Mouse (Mus musculus) heart, embryonic 13.5 days (tissue): Measurements from ENCODE around the gene Dedd2. TPM values are rescaled to one million over a fixed set of nuclear protein-coding genes. Genes with fewer than 3 reads are reported as not detected.

Source experiments
- ATAC-seq: fragments of 200-750 bp; cut with Nextera tagmentation; 2 replicates; pipeline ENCODE4 v1.8.0; 2017; ENCODE audit warnings: moderate TSS enrichment; ENCODE audit not compliant: insufficient number of reproducible peaks, low FRiP score, low TSS enrichment; ENCODE audit errors: extremely low read depth
- H3K27ac ChIP-seq: fragments of 300-500 bp; sonication (generic); replicated peaks from 2 replicates; pipeline ENCODE4 v1.5.1; 2015; ENCODE audit warnings: moderate library complexity, mild to moderate bottlenecking, inconsistent platforms
- H3K27me3 ChIP-seq: fragments of 300-500 bp; sonication (generic); replicated peaks from 2 replicates; pipeline ENCODE4 v1.6.1; 2015; ENCODE audit warnings: mild to moderate bottlenecking, inconsistent platforms
- H3K36me3 ChIP-seq: fragments of 300-500 bp; sonication (generic); 2 replicates; pipeline ENCODE4 v1.6.1; 2015; ENCODE audit warnings: mild to moderate bottlenecking, inconsistent platforms
- H3K4me1 ChIP-seq: fragments of 300-500 bp; sonication (generic); 2 replicates; pipeline ENCODE4 v1.6.1; 2015; ENCODE audit warnings: inconsistent platforms
- H3K4me2 ChIP-seq: fragments of 300-500 bp; sonication (generic); 2 replicates; pipeline ENCODE4 v1.6.1; 2015; ENCODE audit warnings: inconsistent platforms, mild to moderate bottlenecking, moderate library complexity
- H3K4me3 ChIP-seq: fragments of 300-500 bp; sonication (generic); 2 replicates; pipeline ENCODE4 v1.5.1; 2015; ENCODE audit warnings: moderate library complexity, mild to moderate bottlenecking, inconsistent platforms
- H3K9ac ChIP-seq: fragments of 300-500 bp; sonication (generic); 2 replicates; pipeline ENCODE4 v1.6.1; 2015; ENCODE audit warnings: inconsistent platforms, mild to moderate bottlenecking, moderate library complexity
- H3K9me3 ChIP-seq: fragments of 300-500 bp; sonication (generic); 2 replicates; pipeline ENCODE4 v1.6.1; 2016; ENCODE audit warnings: inconsistent platforms
- WGBS: fragments of 180-500 bp; shearing (Covaris S2); methylation state at CpG from one replicate; pipeline ENCODE4 v1.1.7; 2015; ENCODE audit warnings: mixed read lengths; 5-methylcytosine and 5-hydroxymethylcytosine counted together
- polyA plus RNA-seq: library from polyadenylated mRNA; unstranded; fragments of >200 nt; fragmentation: Nextera tagmentation; extraction: Ambion mirVana; gene quantifications from 2 replicates; pipeline ENCODE4 v1.2.1, GENCODE M21; 2015

Gene Dedd2
- polyA plus RNA-seq, 1 experiment from 2014 or later, result 5.3 TPM

GRCm38 (mm10) chr7:25213099-25213498 lies 7.3 kb downstream of the Dedd2 start:
- H3K9ac ChIP-seq, result no peak overlapping the region
- H3K36me3 ChIP-seq, result peaks cover 59% of the 10 kb centered on the region
- H3K27me3 ChIP-seq, result no peaks in the 10 kb centered on the region
- 69% methylated on average over 3 of the region's 3 CpGs for WGBS
- H3K4me2 ChIP-seq, result no peak overlapping the region
- H3K27ac ChIP-seq, result no peak overlapping the region
- no peaks in the 10 kb centered on the region for H3K9me3 ChIP-seq
- no peak overlapping the region for H3K4me3 ChIP-seq
- H3K4me1 ChIP-seq, result peaks cover under 1% of the 10 kb centered on the region
- ATAC-seq, result no peak

- ATAC-seq, result no peak
- Histone ChIP-seq H3K4me2 (no peak overlapping the region), H3K4me3 (no peak overlapping the region), H3K27ac (no peak overlapping the region), H3K27me3 (no peaks in the 10 kb centered on the region), H3K36me3 (peaks cover 72% of the 10 kb centered on the region), H3K9me3 (no peaks in the 10 kb centered on the region), H3K4me1 (peaks cover 2% of the 10 kb centered on the region), H3K9ac (no peak overlapping the region)
- 77% methylated on average over 4 of the region's 4 CpGs for WGBS
Measured at GRCm38 (mm10) chr7:25210482-25210881, 9.9 kb downstream of the Dedd2 start.

GRCm38 (mm10) chr7:25209161-25209622 lies 11.2 kb downstream of the Dedd2 start:
- 77% methylated on average over 3 of the region's 3 CpGs for WGBS
- no peak for ATAC-seq
- peaks cover 62% of the 10 kb centered on the region for H3K36me3 ChIP-seq
- H3K9ac ChIP-seq, result no peak overlapping the region
- no peaks in the 10 kb centered on the region for H3K9me3 ChIP-seq
- H3K27me3 ChIP-seq, result no peaks in the 10 kb centered on the region
- H3K4me1 ChIP-seq, result peaks cover 11% of the 10 kb centered on the region
- H3K27ac ChIP-seq, result no peak overlapping the region
- peak overlapping the region; percentile 9; the same call in 1 of the 2 replicates for H3K4me2 ChIP-seq
- H3K4me3 ChIP-seq, result no peak overlapping the region

- ATAC-seq, result no peak
- H3K27ac ChIP-seq, result no peak overlapping the region
- H3K4me1 ChIP-seq, result peaks cover 11% of the 10 kb centered on the region
- H3K4me2 ChIP-seq, result no peak overlapping the region
- H3K9ac ChIP-seq, result no peak overlapping the region
- H3K36me3 ChIP-seq, result peaks cover 69% of the 10 kb centered on the region
- H3K27me3 ChIP-seq, result no peaks in the 10 kb centered on the region
- 89% methylated on average over 16 of the region's 16 CpGs for WGBS
- no peak overlapping the region for H3K4me3 ChIP-seq
- H3K9me3 ChIP-seq, result no peaks in the 10 kb centered on the region
Measured at GRCm38 (mm10) chr7:25206094-25206830, 14.2 kb downstream of the Dedd2 start.

- Histone ChIP-seq H3K4me1 (peaks cover 11% of the 10 kb centered on the region), H3K9ac (peak overlapping the region; percentile 28; the same call in 1 of the 2 replicates), H3K36me3 (peaks cover 63% of the 10 kb centered on the region), H3K27me3 (no peaks in the 10 kb centered on the region), H3K4me3 (no peak overlapping the region), H3K9me3 (no peaks in the 10 kb centered on the region), H3K27ac (peak overlapping the region; percentile 21; the same call in 1 of the 2 replicates), H3K4me2 (no peak overlapping the region; the same call in 1 of the 2 replicates)
- ATAC-seq, result no peak
- WGBS, result 72% methylated on average over 16 of the region's 16 CpGs
Measured at GRCm38 (mm10) chr7:25205355-25206093, 14.9 kb downstream of the Dedd2 start.

- Histone ChIP-seq H3K9ac (no peak overlapping the region), H3K4me1 (peaks cover 11% of the 10 kb centered on the region), H3K9me3 (no peaks in the 10 kb centered on the region), H3K4me2 (no peak overlapping the region), H3K27me3 (no peaks in the 10 kb centered on the region), H3K36me3 (peaks cover 44% of the 10 kb centered on the region), H3K27ac (no peak overlapping the region), H3K4me3 (no peak overlapping the region)
- WGBS, result 85% methylated on average over 20 of the region's 20 CpGs
- ATAC-seq, result no peak
Measured at GRCm38 (mm10) chr7:25203624-25204023, 16.8 kb downstream of the Dedd2 start.

GRCm38 (mm10) chr7:25197384-25198018 lies 22.9 kb downstream of the Dedd2 start:
- Histone ChIP-seq H3K4me3 (no peak overlapping the region), H3K27ac (no peak overlapping the region), H3K9ac (no peak overlapping the region), H3K27me3 (peaks cover 20% of the 10 kb centered on the region; the same call in 1 of the 2 replicates), H3K4me1 (peaks cover 8% of the 10 kb centered on the region), H3K9me3 (no peaks in the 10 kb centered on the region), H3K36me3 (peaks cover 10% of the 10 kb centered on the region), H3K4me2 (no peak overlapping the region)
- 45% methylated on average over 10 of the region's 10 CpGs for WGBS
- no peak for ATAC-seq

- Histone ChIP-seq H3K9ac (no peak overlapping the region), H3K4me3 (no peak overlapping the region), H3K4me2 (no peak overlapping the region), H3K4me1 (peaks cover 8% of the 10 kb centered on the region), H3K36me3 (no peaks in the 10 kb centered on the region), H3K9me3 (no peaks in the 10 kb centered on the region), H3K27me3 (peaks cover 20% of the 10 kb centered on the region; the same call in 1 of the 2 replicates), H3K27ac (no peak overlapping the region)
- no peak for ATAC-seq
- WGBS, result 79% methylated on average over 9 of the region's 9 CpGs
Measured at GRCm38 (mm10) chr7:25196107-25196506, 24.3 kb downstream of the Dedd2 start.

- WGBS, result 74% methylated on average over 3 of the region's 3 CpGs
- Histone ChIP-seq H3K4me3 (no peak overlapping the region), H3K4me2 (no peak overlapping the region), H3K4me1 (peaks cover 8% of the 10 kb centered on the region), H3K9ac (no peak overlapping the region), H3K9me3 (no peaks in the 10 kb centered on the region), H3K36me3 (no peaks in the 10 kb centered on the region), H3K27ac (no peak overlapping the region), H3K27me3 (peaks cover 20% of the 10 kb centered on the region; the same call in 1 of the 2 replicates)
- ATAC-seq, result no peak
Measured at GRCm38 (mm10) chr7:25195148-25195547, 25.3 kb downstream of the Dedd2 start.

GRCm38 (mm10) chr7:25192110-25192509 lies 28.3 kb downstream of the Dedd2 start:
- Histone ChIP-seq H3K4me2 (no peak overlapping the region), H3K36me3 (no peaks in the 10 kb centered on the region), H3K9me3 (no peaks in the 10 kb centered on the region), H3K4me3 (no peak overlapping the region), H3K9ac (no peak overlapping the region), H3K4me1 (no peaks in the 10 kb centered on the region), H3K27me3 (peaks cover 22% of the 10 kb centered on the region), H3K27ac (no peak overlapping the region)
- WGBS, result 69% methylated on average over 8 of the region's 8 CpGs
- ATAC-seq, result no peak

- Histone ChIP-seq H3K27ac (no peak overlapping the region), H3K9ac (no peak overlapping the region), H3K27me3 (peaks cover 23% of the 10 kb centered on the region), H3K4me2 (no peak overlapping the region), H3K36me3 (no peaks in the 10 kb centered on the region), H3K9me3 (no peaks in the 10 kb centered on the region), H3K4me3 (no peak overlapping the region), H3K4me1 (no peaks in the 10 kb centered on the region)
- WGBS, result 81% methylated on average over 11 of the region's 11 CpGs
- ATAC-seq, result no peak
Measured at GRCm38 (mm10) chr7:25190806-25191205, 29.6 kb downstream of the Dedd2 start.
